Mouse (Mus musculus) midbrain, embryonic 16.5 days (tissue): ENCODE data around the gene Tuba3a. TPM values are rescaled to one million over a fixed set of nuclear protein-coding genes. Genes with fewer than 3 reads are reported as not detected.
"Not testable (repeated sequence)": the region's sequence is repeated elsewhere in the genome, so short reads cannot be mapped to it uniquely, and the experiment has no call there.

ENCODE experiments used
- ATAC-seq: fragments of 200-750 bp; cut with Nextera tagmentation; 2 replicates; pipeline ENCODE4 v1.8.0; 2017; ENCODE audit warnings: moderate TSS enrichment
- H3K27ac ChIP-seq: fragments of 300-500 bp; sonication (generic); 2 replicates; pipeline ENCODE4 v1.5.1; 2014; ENCODE audit warnings: mild to moderate bottlenecking, low read length, mixed read lengths
- H3K27me3 ChIP-seq: fragments of 300-500 bp; sonication (generic); 2 replicates; pipeline ENCODE4 v1.6.1; 2014; ENCODE audit warnings: low read depth, low read length, mixed read lengths; ENCODE audit not compliant: control insufficient read depth, insufficient read depth
- H3K36me3 ChIP-seq: fragments of 300-500 bp; sonication (generic); 2 replicates; pipeline ENCODE4 v1.6.1; 2014; ENCODE audit warnings: mild to moderate bottlenecking, low read length, moderate library complexity, mixed read lengths; ENCODE audit not compliant: control insufficient read depth, insufficient read depth
- H3K4me1 ChIP-seq: fragments of 300-500 bp; sonication (generic); 2 replicates; pipeline ENCODE4 v1.6.1; 2014; ENCODE audit warnings: mild to moderate bottlenecking, low read length, mixed read lengths; ENCODE audit not compliant: control insufficient read depth, insufficient read depth
- H3K4me2 ChIP-seq: fragments of 300-500 bp; sonication (generic); 2 replicates; pipeline ENCODE4 v1.6.1; 2014; ENCODE audit warnings: mild to moderate bottlenecking, low read length, mixed read lengths
- H3K4me3 ChIP-seq: fragments of 300-500 bp; sonication (generic); 2 replicates; pipeline ENCODE4 v1.5.1; 2014; ENCODE audit warnings: low read depth, mild to moderate bottlenecking, low read length, moderate library complexity, mixed read lengths
- H3K9ac ChIP-seq: fragments of 300-500 bp; sonication (generic); 2 replicates; pipeline ENCODE4 v1.6.1; 2014; ENCODE audit warnings: low read depth, low read length, mixed read lengths
- H3K9me3 ChIP-seq: fragments of 300-500 bp; sonication (generic); replicated peaks from 2 replicates; pipeline ENCODE4 v1.6.1; 2014; ENCODE audit warnings: mild to moderate bottlenecking, low read length, mixed read lengths; ENCODE audit not compliant: control insufficient read depth, poor library complexity, severe bottlenecking
- WGBS: fragments of 180-500 bp; shearing (Covaris S2); extraction: QIAGEN DNeasy Blood & Tissue Kit; methylation state at CpG from one replicate; pipeline ENCODE4 v1.1.7; 2014; 5-methylcytosine and 5-hydroxymethylcytosine counted together
- polyA plus RNA-seq: library from polyadenylated mRNA; unstranded; fragments of >200 nt; fragmentation: Nextera tagmentation; extraction: Ambion mirVana; gene quantifications from 2 replicates; pipeline ENCODE4 v1.2.1, GENCODE M21; 2015

Gene Tuba3a
- polyA plus RNA-seq, 1 experiment from 2014 or later, result not detected

- not testable (repeated sequence) for H3K9ac ChIP-seq, H3K27ac ChIP-seq, H3K9me3 ChIP-seq, H3K36me3 ChIP-seq, H3K4me3 ChIP-seq, H3K27me3 ChIP-seq, ATAC-seq, H3K4me2 ChIP-seq, H3K4me1 ChIP-seq
- WGBS, result 93% methylated on average over 13 of the region's 13 CpGs
These were observed 3.1 kb downstream of the Tuba3a start for GRCm38 (mm10) chr6:125282721-125283120.

- no peaks in the 10 kb centered on the region for H3K4me1 ChIP-seq
- no peak overlapping the region for H3K9ac ChIP-seq
- no peaks in the 10 kb centered on the region for H3K9me3 ChIP-seq
- WGBS, result 66% methylated on average over 8 of the region's 8 CpGs
- H3K4me3 ChIP-seq, result no peak overlapping the region
- no peak overlapping the region for H3K4me2 ChIP-seq
- no peak overlapping the region for H3K27ac ChIP-seq
- ATAC-seq, result no peak
- no peaks in the 10 kb centered on the region for H3K36me3 ChIP-seq
- H3K27me3 ChIP-seq, result no peaks in the 10 kb centered on the region
These were observed 6.1 kb downstream of the Tuba3a start for GRCm38 (mm10) chr6:125279729-125280128.

GRCm38 (mm10) chr6:125274841-125275563 is 10.8 kb downstream of the Tuba3a start:
- Histone ChIP-seq H3K9me3 (no peaks in the 10 kb centered on the region), H3K27ac (no peak overlapping the region), H3K4me1 (peaks cover 4% of the 10 kb centered on the region; the same call in 1 of the 2 replicates), H3K4me2 (no peak overlapping the region), H3K4me3 (no peak overlapping the region), H3K27me3 (no peaks in the 10 kb centered on the region; the same call in 1 of the 2 replicates), H3K36me3 (no peaks in the 10 kb centered on the region), H3K9ac (no peak overlapping the region)
- no peak for ATAC-seq
- WGBS, result 59% methylated on average over 15 of the region's 15 CpGs

GRCm38 (mm10) chr6:125272228-125272785 is 13.5 kb downstream of the Tuba3a start:
- Histone ChIP-seq H3K4me2 (no peak overlapping the region), H3K9me3 (no peaks in the 10 kb centered on the region), H3K27ac (no peak overlapping the region), H3K9ac (no peak overlapping the region), H3K27me3 (no peaks in the 10 kb centered on the region; the same call in 1 of the 2 replicates), H3K36me3 (no peaks in the 10 kb centered on the region), H3K4me1 (peaks cover 4% of the 10 kb centered on the region; the same call in 1 of the 2 replicates), H3K4me3 (no peak overlapping the region)
- WGBS, result 77% methylated on average over 10 of the region's 10 CpGs
- no peak for ATAC-seq

GRCm38 (mm10) chr6:125271455-125272227 is 14.2 kb downstream of the Tuba3a start:
- H3K9ac ChIP-seq, result no peak overlapping the region
- ATAC-seq, result peak; percentile 92
- no peaks in the 10 kb centered on the region for H3K9me3 ChIP-seq
- H3K4me3 ChIP-seq, result peak overlapping the region; percentile 6; the same call in 1 of the 2 replicates
- no peak overlapping the region for H3K27ac ChIP-seq
- peak overlapping the region; percentile 36 for H3K4me2 ChIP-seq
- H3K36me3 ChIP-seq, result no peaks in the 10 kb centered on the region
- peaks cover 4% of the 10 kb centered on the region; the same call in 1 of the 2 replicates for H3K4me1 ChIP-seq
- 19% methylated on average over 17 of the region's 17 CpGs for WGBS
- H3K27me3 ChIP-seq, result no peaks in the 10 kb centered on the region; the same call in 1 of the 2 replicates

- Histone ChIP-seq H3K9ac (no peak overlapping the region), H3K4me2 (no peak overlapping the region), H3K9me3 (no peaks in the 10 kb centered on the region), H3K27me3 (no peaks in the 10 kb centered on the region; the same call in 1 of the 2 replicates), H3K36me3 (no peaks in the 10 kb centered on the region), H3K4me3 (no peak overlapping the region), H3K4me1 (peaks cover 4% of the 10 kb centered on the region; the same call in 1 of the 2 replicates), H3K27ac (no peak overlapping the region)
- 48% methylated on average over 6 of the region's 6 CpGs for WGBS
- no peak for ATAC-seq
These were observed 17.0 kb downstream of the Tuba3a start for GRCm38 (mm10) chr6:125268799-125269198.

- H3K4me1 ChIP-seq, result peaks cover 4% of the 10 kb centered on the region; the same call in 1 of the 2 replicates
- no peak overlapping the region for H3K9ac ChIP-seq
- no peaks in the 10 kb centered on the region for H3K9me3 ChIP-seq
- H3K4me2 ChIP-seq, result no peak overlapping the region
- ATAC-seq, result no peak
- 84% methylated on average over 3 of the region's 3 CpGs for WGBS
- H3K27ac ChIP-seq, result no peak overlapping the region
- H3K27me3 ChIP-seq, result no peaks in the 10 kb centered on the region; the same call in 1 of the 2 replicates
- H3K4me3 ChIP-seq, result no peak overlapping the region
- no peaks in the 10 kb centered on the region for H3K36me3 ChIP-seq
These were observed 18.4 kb downstream of the Tuba3a start for GRCm38 (mm10) chr6:125267469-125267868.

GRCm38 (mm10) chr6:125266600-125266999 is 19.2 kb downstream of the Tuba3a start:
- not testable (repeated sequence) for H3K36me3 ChIP-seq, ATAC-seq, H3K4me1 ChIP-seq, H3K4me3 ChIP-seq, H3K9ac ChIP-seq, H3K4me2 ChIP-seq, H3K9me3 ChIP-seq, H3K27me3 ChIP-seq, H3K27ac ChIP-seq
- 59% methylated on average over 6 of the region's 6 CpGs for WGBS
